Mouse (Mus musculus) left cerebral cortex, postnatal 14 days (tissue): ENCODE results near the gene Dcaf11. TPM values are rescaled to one million over a fixed set of nuclear protein-coding genes. Genes with fewer than 3 reads are reported as not detected.

Experiments used
- DNase-seq, 2 experiments: peaks; one replicate each; pipeline ENCODE4 v3.0.0; 2021 to 2022; ENCODE audit warnings: low spot score in 2 of 2, mixed read lengths in 1 of 2
- intact Hi-C: fragments of 180-260 bp; cut with DNase I; formaldehyde crosslinking; loops from one replicate; pipeline ENCODE4 v1.15.1; 2025
- total RNA-seq, 2 experiments: library from RNA; stranded (reverse); gene quantifications; 2 replicates each; pipeline ENCODE4 v1.2.3; 2021

The Dcaf11 gene
- total RNA-seq, 2 experiments from 2014 or later: 75.3 to 78.4 TPM

DNA sequence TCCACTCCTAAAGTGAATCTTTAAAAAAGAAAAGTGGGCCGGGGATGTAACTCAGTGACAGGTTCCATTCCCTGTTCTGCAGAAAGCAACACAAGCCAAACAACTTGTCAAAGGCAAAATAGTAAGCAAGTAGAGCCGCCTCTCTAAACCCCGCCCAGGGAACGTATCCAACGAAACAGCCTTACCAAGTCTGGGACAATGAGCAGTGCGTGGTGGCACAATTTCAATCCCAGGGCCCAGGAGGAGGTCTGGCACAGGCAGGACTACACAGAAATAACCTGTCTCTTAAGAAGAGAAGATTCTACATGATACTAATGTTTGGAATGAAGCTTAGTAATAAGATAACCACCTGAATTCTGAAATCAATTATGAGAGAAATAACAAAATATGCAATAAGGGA lies 9.6 kb upstream of the Dcaf11 start:
- intact Hi-C loops: no loop called here
- no peak for DNase-seq

DNA sequence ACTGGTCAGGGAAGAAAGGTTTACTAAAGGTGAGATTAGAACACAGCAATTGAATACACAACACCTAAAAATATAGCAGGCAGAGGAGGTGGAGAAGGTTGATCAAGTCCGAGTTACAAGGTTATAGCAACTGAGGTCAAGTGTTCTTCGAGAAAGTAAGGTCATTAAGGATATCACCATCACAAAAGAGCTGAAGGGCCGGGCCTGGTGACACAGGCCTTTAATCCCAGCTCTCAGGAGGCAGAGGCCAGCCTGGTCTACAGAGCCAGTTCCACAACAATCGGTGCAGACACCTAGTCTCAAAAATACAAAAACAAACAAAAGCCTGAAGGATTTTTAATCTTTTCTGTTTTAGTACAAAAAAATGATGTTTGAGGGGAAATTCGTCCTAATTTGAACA lies 8.5 kb upstream of the Dcaf11 start:
- intact Hi-C loops: no loop called here
- DNase-seq: no peak

DNA sequence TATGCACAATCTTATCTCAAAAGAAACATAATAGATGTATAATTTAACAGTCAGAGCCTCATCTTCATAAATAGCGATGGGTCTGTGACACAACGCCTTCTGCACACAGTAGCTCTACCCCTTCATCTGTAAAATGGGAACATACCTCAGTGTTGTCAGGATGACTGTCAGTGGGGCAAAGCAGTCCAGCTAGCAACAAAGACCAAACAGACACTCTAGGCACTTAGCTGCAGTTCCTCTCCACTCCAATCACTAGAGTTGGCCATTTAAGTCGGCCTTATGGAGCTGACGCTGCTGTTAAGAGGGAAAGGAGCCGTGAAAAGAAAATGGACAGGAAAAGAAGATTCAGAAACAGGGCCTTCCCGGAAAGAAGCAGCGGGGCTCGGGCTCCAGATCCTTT lies 8.0 kb upstream of the Dcaf11 start:
- no peak for DNase-seq
- intact Hi-C loops: no loop called here

DNA sequence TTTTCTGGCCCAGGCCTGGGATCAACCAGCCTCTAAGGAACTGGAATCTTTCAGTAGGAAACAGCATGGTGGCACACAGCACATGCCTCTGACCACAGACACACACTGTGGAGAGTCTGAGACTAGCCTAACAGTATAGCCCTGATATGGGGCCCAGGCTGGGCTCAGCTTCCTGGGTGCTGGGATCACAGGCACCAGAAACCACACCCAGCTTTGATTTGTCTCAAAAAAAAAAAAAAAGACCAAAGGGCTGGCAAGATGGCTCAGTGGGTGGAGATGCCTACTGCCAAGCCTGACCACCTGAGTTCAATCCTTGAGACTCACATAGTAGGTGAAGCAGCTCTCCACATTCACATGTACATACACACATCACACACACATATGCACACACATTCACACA lies 5.2 kb upstream of the Dcaf11 start:
- no peak for DNase-seq
- intact Hi-C loops: no loop called here

DNA sequence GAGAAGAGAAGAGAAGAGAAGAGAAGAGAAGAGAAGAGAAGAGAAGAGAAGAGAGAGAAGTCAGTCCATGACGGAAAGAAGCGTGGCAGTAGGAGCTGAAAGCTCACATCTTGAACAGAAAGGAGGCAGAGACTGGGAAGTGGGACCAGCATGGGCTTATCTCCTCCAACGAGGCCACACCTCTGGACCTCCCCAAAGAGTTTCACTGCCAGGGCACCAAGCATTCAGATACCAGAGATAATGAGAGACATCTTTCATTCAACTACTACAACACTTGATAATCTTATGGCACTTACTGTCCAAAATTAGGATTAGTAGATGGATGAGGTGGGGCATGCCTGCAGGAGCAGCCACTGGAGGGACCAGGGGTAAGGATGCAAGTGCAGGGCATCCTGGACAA lies 4.0 kb upstream of the Dcaf11 start:
- DNase-seq: no peak

DNA sequence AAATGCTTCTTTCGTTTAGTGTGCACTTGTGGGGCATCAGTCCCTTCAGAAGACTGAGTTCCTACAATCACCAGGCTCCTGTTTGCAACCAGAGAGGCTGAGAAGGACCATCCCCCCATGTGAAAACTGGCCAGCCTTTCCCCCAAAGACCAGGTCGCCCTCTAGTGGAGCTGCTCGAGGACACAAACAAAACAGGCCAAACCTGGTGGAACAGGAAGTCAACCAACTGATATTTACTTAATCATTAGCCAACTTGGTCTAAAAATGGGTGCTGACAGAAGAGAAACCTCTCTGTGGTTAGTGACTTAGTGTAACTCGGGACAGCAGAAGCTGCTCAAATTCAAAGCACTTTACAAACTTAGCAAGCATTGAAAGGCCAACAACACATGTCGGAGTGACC lies 2.8 kb upstream of the Dcaf11 start:
- DNase-seq: peak; percentile 72 to 73
- intact Hi-C loops: loop anchor here (1.0 kb wide), 1 partner anchor 64 kb away; no protein-coding TSS in a partner anchor

More for the DNA sequence above, 4.0 kb upstream of the Dcaf11 start:
- intact Hi-C loops: no loop called here

DNA sequence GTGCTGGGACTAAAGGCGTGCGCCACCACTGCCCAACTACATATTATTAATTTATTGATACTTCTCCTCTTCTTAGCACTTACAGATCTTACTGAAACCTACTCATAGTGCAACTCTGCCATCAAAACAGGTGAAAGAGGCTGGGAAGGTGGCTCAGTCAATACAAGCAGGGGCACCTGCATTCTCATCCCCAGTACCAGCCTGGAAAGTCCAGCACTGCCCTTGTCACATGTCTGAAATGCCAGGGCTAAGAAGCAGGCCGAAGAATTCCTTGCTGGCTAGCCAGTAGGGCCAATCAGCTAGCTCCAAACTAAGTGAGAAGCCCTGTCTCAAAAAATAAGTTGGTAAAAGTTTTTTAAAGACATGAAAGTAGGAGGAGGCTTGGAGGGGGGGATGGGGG lies 2.2 kb upstream of the Dcaf11 start:
- intact Hi-C loops: loop anchor here (1.0 kb wide), 1 partner anchor 64 kb away; no protein-coding TSS in a partner anchor
- no peak for DNase-seq

DNA sequence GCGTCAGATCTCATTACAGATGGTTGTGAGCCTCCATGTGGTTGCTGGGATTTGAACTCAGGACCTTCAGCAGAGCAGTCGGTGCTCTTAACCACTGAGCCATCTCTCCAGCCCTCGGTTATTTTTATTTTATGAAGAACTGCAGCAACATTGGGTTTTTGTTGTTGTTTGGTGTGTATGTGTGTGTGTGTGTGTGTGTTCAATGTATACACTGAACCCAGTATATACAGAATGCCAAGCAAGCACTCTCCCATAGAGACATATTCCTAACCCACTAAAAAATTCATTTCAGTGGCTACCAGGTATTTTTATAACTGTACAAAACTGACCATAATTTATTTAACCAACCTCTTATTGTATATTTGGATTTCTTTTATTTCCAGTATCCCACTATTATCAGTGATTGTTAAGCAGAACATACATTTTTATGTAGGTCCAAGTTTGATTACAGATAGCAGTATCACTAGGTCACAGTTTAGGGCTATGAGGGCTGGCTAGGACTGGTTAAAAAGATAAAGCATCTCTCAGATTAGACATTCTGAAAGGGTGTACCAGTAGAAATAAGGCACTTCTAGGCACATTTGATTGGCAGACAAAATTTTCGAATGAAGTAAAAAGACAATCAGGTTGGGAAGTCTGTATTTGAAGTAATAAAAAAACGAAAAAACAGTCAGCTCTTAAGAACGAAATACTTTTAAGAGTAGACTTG lies 912 bp upstream of the Dcaf11 start:
- intact Hi-C loops: no loop called here
- DNase-seq: no peak

DNA sequence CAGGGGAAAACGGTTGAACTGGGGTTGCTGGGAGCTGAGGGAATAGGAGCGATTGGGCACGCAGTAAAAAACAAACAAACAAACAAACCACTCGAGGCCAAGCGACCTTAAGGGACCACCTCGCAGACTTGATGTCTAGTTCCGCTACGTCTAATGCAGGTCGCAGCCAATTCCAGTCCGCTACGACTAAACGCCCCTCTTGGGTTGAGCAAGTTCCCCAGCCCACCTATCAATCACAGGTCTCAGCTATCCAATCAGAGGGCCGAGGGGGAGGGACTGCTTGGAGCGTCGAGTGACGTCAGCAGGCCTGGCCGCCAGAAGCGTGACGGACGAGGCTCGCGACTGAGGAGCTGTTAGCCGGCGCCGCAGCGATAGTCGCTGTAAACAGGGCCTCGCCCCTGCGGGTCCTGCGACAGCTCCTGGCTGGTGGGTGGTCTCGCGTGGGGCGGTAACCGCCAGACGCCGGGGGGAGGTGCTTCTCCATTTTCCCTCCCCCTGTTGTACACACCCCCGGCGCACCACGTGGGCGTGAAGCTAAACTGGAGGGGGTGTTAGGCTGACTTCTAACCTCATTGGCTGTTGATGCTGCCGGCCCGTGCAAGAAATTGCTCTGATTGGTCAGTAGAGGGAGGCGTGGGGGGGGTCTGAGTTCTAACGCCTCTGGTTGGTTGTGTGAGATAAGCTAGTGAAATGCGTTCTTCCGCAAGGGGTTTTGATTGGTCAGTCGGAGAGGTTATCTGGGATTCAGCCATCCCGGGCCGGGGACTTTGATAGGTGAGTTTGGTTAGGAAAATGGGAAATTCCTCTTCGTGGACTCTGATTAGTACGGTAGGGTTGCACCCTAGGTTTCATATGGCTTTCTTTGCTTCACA lies 632 bp downstream of the Dcaf11 start, which contains the start of gene A730061H03Rik:
Gene A730061H03Rik (minus strand): TSS at position 205 of the 872 bp plus-strand sequence.
- intact Hi-C loops: no loop called here
- DNase-seq: peak; percentile 98 to 100

DNA sequence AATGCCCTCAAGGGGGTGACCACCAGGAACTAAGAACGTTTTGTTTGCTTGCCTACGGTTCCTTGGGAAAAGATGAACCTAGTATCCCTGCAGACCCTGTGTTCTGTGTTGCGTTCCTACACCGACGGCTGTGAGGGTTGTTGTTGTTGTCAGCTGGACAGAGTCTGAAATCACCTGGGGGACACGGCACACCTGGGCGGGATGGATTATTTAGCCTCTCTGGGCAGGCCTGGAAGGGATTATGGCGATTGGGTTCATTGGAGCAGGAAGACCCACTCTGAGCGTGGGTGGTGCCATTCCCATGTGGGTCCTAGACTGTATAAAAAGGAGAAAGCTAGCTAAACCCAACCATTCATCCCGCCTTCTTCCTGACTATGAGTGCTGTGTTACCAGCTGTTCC lies 2.1 kb downstream of the Dcaf11 start:
- intact Hi-C loops: no loop called here
- no peak for DNase-seq

DNA sequence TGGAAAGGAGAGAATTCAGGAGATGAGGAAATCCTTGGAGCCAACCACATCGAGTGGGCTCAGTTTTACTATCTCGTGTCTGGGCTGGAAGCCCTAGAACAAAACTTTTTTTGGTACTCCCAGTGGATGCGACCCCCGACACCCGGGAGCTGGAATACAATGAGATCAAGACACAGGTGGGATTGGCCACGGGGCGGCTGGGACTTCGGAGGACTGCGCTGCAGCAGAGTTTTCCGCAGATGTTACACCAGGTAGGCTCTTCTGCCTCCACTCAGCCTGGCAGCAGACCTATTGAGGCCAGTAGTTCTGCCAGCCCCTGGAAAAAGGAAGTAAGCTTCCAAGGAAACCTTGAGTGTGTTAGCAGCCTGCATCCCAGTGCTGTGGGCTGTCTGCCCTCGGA lies 3.4 kb downstream of the Dcaf11 start:
- no peak for DNase-seq
- intact Hi-C loops: no loop called here

DNA sequence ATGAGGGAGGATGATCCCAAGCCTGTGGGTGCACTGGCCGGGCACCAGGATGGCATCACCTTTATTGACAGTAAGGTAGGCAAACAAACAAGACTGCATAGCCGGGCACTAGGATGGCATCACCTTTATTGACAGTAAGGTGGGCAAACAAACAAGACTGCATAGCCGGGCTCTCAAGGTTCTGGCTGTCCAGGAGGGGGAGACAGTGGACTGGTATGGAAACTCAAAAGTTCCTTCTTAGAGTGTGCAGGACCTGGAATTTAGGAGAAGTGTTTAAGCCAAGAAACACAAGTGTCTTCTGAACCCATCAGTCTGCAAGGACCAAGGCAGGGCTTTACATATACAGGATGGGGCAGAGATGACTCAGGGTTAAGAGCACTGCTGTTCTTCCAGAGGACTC lies 5.9 kb downstream of the Dcaf11 start:
- intact Hi-C loops: no loop called here
- no peak for DNase-seq

DNA sequence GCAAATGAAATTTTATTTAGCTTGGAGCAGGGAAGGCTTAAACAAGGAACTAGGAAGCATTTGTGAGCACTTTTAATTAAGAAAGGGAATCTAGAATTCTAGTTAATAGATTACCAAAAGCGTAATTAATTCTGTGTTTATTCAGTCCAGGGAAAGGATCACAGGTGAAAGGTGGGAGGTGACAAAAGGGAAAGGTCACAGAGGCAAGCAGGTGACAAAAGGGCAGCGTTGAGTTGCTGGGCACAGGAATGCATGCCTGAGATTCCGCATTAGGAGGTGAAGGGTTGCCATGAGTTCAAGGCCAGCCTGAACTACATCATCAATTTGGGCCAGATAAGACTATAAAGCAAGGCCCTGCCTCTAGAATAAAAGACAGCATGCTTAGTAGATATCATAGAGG lies 7.7 kb downstream of the Dcaf11 start:
- no peak for DNase-seq
- intact Hi-C loops: no loop called here

DNA sequence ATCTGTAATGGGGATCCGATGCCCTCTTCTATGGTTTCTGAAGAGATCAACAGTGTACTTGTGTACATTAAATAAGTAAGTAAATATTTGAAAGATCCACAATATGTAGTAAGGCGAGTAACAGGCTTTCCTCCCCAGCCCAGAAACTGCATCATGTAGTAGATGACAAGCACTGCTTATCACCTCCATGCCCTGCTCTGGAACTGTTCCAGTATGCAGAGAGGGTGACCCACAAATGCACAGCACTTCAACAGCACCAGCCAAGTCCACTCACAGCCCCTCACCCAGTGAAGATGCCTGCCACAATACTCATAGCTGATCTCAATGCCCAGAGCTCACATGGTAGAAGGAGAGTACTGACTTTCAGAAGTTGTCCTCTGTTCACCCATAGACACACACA lies 10.8 kb downstream of the Dcaf11 start:
- intact Hi-C loops: no loop called here
- DNase-seq: no peak

DNA sequence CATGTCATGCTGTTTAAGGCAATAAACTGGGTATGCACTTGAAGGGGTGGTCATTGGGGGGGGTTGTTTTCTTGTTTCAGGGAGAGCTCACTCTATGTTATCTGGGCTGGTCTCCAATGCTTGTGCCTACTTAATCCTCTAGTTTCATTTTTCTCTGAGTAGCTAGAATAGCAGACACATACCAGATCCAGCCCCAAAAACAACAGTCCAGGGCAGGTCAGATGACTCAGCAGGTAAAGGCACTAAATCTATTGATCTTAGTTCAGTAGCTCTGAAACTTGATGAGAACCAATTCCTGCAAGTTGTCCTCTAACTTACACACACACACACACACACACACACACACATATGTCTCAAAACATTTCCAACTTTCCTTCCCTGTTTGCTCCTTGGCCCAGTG lies 12.0 kb downstream of the Dcaf11 start:
- intact Hi-C loops: no loop called here
- no peak for DNase-seq

DNA sequence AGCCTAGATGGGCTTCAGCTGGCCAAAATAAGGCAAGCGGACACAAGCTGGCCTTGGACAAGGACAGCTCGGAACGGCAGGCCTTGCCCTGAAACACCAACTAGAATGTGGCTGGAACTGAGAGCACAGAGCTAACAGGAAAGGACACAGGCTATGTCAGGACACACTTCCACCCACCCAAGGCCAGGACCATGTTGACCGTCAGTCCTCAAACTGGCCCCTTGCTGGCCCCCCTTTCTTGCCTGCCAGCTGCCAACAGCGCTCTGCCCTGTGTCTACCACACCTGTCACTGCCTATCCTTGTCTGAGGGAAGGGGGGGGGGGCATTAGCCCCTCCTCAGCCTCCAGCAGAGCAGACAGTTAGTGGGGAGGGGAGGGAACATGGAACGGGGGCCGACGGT lies 15.5 kb downstream of the Dcaf11 start, which contains the start of gene Fitm1:
Gene Fitm1 (plus strand): TSS at position 316 of the 400 bp plus-strand sequence.
- intact Hi-C loops: no loop called here

DNA sequence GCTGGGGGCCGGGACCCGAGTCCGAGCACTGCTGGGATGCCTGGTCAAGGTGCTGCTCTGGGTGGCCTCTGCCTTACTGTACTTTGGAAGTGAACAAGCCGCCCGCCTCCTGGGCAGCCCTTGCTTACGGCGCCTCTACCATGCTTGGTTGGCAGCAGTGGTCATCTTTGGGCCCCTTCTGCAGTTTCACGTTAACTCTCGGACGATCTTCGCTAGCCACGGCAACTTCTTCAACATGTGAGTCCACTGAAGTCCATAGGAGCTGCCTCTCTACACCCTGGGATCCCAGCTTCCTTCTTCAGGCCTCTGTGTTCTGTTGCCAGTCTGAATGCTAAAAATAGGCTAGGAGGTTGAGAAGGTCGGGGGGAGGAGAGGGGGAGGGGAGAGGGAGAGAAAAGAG lies 15.9 kb downstream of the Dcaf11 start:
- intact Hi-C loops: no loop called here
- DNase-seq: no peak

More for the DNA sequence above, 15.5 kb downstream of the Dcaf11 start, which contains the start of gene Fitm1:
- DNase-seq: no peak

DNA sequence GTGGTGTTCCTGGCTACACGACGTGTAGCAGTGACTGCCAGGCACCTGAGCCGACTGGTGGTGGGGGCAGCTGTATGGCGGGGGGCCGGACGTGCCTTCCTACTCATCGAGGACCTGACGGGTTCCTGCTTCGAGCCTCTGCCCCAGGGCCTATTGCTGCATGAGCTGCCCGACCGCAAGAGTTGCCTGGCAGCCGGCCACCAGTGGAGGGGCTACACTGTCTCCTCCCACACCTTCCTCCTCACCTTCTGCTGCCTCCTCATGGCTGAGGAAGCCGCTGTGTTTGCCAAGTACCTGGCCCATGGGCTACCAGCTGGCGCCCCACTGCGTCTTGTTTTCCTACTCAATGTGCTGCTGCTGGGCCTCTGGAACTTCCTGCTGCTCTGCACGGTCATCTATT lies 16.6 kb downstream of the Dcaf11 start:
- no peak for DNase-seq
- intact Hi-C loops: no loop called here

DNA sequence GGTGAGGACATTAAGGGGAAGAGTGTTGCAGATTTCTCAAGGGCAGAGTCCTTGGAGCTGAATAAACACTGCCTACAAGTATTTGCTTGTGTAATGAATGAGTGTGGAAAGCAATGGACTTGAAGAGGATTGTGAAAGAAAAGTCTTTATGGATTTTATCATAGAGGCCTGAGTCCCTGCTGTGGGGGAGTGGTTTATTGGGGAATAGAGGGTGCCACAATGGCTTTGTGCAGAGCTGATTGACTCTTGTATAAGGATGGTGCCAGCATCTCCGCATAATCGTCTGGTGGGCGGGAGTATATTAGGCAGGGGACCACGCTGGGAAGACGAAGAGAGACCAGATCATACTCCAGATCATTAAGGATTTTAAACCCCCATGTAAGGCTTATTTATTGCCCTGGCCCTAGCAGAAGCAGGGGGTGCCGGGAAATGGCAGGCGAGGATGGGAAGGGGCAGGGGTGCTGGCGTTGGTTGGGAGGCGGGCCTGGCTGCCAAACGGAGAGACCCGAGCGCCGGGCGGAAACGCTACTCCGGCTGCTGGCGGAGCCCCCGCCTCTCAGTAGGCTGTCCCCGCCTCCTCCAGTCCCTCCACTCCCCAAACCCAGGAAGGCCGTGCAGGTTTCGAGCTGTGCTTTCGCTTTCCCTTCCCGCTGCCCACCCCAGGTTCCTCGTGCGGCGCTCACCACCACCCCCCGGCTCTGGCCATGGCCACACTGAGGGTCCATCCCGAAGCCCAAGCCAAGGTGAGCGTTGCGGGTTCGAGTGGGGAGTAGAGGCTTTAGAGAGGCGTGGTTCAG lies 18.3 kb downstream of the Dcaf11 start, which contains the start of gene Psme1:
Gene Psme1 (plus strand): TSS at position 253 of the 797 bp plus-strand sequence.
- intact Hi-C loops: no loop called here
- peak; percentile 67 to 75 for DNase-seq
